Comparison of ENCODE assay signal across 8 mouse cellular contexts in the genomic region with DNA sequence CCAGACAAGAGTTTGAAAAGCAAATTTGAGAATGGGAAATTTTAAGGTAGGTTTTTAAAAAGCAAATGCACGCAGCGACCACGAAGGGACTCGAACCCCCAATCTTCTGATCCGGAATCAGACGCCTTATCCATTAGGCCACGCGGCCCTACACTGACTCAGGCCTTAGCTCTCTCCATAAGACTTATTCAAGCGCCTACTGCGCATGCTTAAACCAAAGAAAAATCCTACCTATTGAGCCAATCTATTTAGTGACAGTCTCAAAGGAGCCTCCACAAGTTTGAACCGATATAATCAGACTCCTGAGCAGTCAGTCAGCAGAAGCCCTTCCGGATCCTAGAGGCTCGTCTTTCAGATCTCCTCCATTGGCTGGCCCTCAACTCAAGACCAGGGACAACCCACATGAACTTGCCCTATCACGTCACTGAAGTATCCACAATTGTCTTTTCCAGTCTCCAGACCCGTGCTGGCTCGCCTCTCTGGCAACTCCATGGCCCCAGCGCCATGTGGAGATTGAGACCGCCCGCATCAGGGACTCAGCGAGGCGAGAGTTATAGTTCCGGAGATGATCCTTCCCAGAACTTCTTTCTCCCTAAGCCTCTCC. TPM values are rescaled to one million over a fixed set of nuclear protein-coding genes. Genes with fewer than 3 reads are reported as not detected.
DNase-seq lines count a peak whose midpoint lies in the region; ATAC-seq and TF ChIP-seq lines count a peak whose summit lies in the region.

No protein-coding gene starts in this region.

- no peaks in the 10 kb centered on the region for H3K27me3 ChIP-seq in MEL (ENCODE audit: control insufficient read depth in 1 of 2, insufficient read depth in 2 of 2, low read length in 2 of 2)
- no peaks in the 10 kb centered on the region for H3K27me3 ChIP-seq in lung, embryonic 15.5 days

- peak overlapping the region; percentile 82 for H3K4me2 ChIP-seq in lung, embryonic 15.5 days

- TF ChIP-seq RAD21 in MEL (IDR thresholded peaks at IDR 0.05; ENCODE audit: low read depth, low read length): no peak

- peak; percentile 94 for DNase-seq in MEL (ENCODE audit: low read depth, low spot score)
- DNase-seq in cerebellum, adult 8-10 months: peak; percentile 98
- DNase-seq in forelimb bud, embryonic 11.5 days (ENCODE audit: low read depth, low spot score): peak; percentile 92
- DNase-seq in layer of hippocampus, adult 9-10 months (ENCODE audit: low spot score): peak; percentile 99
- peak; percentile 69 to 82 for DNase-seq in thymus, adult 18-20 months

- TF ChIP-seq POLR2A in MEL (IDR thresholded peaks at IDR 0.05; ENCODE audit: control insufficient read depth in 1 of 2, insufficient read depth in 1 of 2, low read depth in 1 of 2, low read length in 2 of 2, poor library complexity in 1 of 2): peak in 1 of 2 experiments; percentile 64; a peak in 3 of 4 replicates
- TF ChIP-seq POLR2A in olfactory bulb, adult 2 months (IDR thresholded peaks at IDR 0.05; ENCODE audit: insufficient read depth, low read depth, low read length): no peak

- H3K9ac ChIP-seq in MEL (ENCODE audit: control insufficient read depth, low read depth, low read length, poor library complexity, severe bottlenecking): peak overlapping the region; percentile 71
- H3K9ac ChIP-seq in lung, embryonic 15.5 days: peak overlapping the region; percentile 68

- no peak for TF ChIP-seq CTCF in MEL (IDR thresholded peaks at IDR 0.05 in 2 of 3, conservative IDR thresholded peaks at IDR 0.05 in 1 of 3; ENCODE audit: control insufficient read depth in 1 of 3, insufficient read depth in 1 of 3, low read depth in 2 of 3, low read length in 3 of 3, poor library complexity in 1 of 3, severe bottlenecking in 1 of 3)
- TF ChIP-seq CTCF in olfactory bulb, adult 2 months (IDR thresholded peaks at IDR 0.05; ENCODE audit: insufficient read depth, low read depth, low read length): no peak

- peaks cover 3% of the 10 kb centered on the region; the same call in 1 of the 2 replicates for H3K79me2 ChIP-seq in MEL (ENCODE audit: control insufficient read depth, insufficient read depth, low read length, poor library complexity)

- ATAC-seq in hematopoietic stem cell, adult 5-6 weeks (replicated peaks in 1 of 2; ENCODE audit: insufficient read depth in 1 of 2, low FRiP score in 2 of 2, low TSS enrichment in 1 of 2, low read depth in 1 of 2, poor library complexity in 2 of 2, severe bottlenecking in 2 of 2): peak; percentile 38 to 39
- peak; percentile 70 for ATAC-seq in lung, embryonic 15.5 days (ENCODE audit: borderline replicate concordance, extremely low read depth, low FRiP score, low TSS enrichment)

- peaks cover 0 to 15% of the 10 kb centered on the region in 2 experiments; a peak in 2 of 4 replicates for H3K4me1 ChIP-seq in MEL (ENCODE audit: control insufficient read depth in 1 of 2, insufficient read depth in 2 of 2, low read length in 2 of 2)
- peaks cover 14% of the 10 kb centered on the region for H3K4me1 ChIP-seq in lung, embryonic 15.5 days
- H3K4me1 ChIP-seq in olfactory bulb, adult 2 months (ENCODE audit: control insufficient read depth, insufficient read depth, low read length): peaks cover 3% of the 10 kb centered on the region; the same call in 1 of the 2 replicates

- no peak for TF ChIP-seq EP300 in MEL (IDR thresholded peaks at IDR 0.05; ENCODE audit: low read depth in 1 of 2, low read length in 2 of 2)

- H3K36me3 ChIP-seq in MEL (ENCODE audit: control insufficient read depth in 1 of 2, insufficient read depth in 2 of 2, low read length in 2 of 2): peaks cover 0 to 5% of the 10 kb centered on the region in 2 experiments; a peak in 2 of 4 replicates
- no peaks in the 10 kb centered on the region for H3K36me3 ChIP-seq in lung, embryonic 15.5 days

- peak overlapping the region; percentile 70 to 93 for H3K4me3 ChIP-seq in MEL (ENCODE audit: control insufficient read depth in 1 of 2, insufficient read depth in 1 of 2, low read depth in 2 of 2, low read length in 2 of 2)
- H3K4me3 ChIP-seq in lung, embryonic 15.5 days: peak overlapping the region; percentile 62
- peak overlapping the region; percentile 95 for H3K4me3 ChIP-seq in olfactory bulb, adult 2 months (ENCODE audit: insufficient read depth, low read depth, low read length)

- WGBS in lung, embryonic 15.5 days: under 1% methylated on average over 22 of the region's 22 CpGs
- WGBS in olfactory bulb, adult 2 months: under 1% methylated on average over 22 of the region's 22 CpGs

- H3K27ac ChIP-seq in MEL (ENCODE audit: control insufficient read depth, low read depth, low read length): peak overlapping the region; percentile 72
- peak overlapping the region; percentile 85 for H3K27ac ChIP-seq in lung, embryonic 15.5 days
- peak overlapping the region; percentile 62 for H3K27ac ChIP-seq in olfactory bulb, adult 2 months (ENCODE audit: insufficient read depth, low read depth, low read length)

- H3K9me3 ChIP-seq in MEL (replicated peaks; ENCODE audit: insufficient read depth, low read length): no peaks in the 10 kb centered on the region
- H3K9me3 ChIP-seq in lung, embryonic 15.5 days: no peaks in the 10 kb centered on the region

TF ChIP-seq in MEL, 35 proteins besides CTCF, POLR2A, EP300 and RAD21:
- TF ChIP-seq ETS1 (IDR thresholded peaks at IDR 0.05; ENCODE audit: low read depth, low read length) (no peak), GATA1 (IDR thresholded peaks at IDR 0.05; ENCODE audit: low read depth, low read length) (peak; percentile 34; the same call in 1 of the 2 replicates), TBP (IDR thresholded peaks at IDR 0.05; ENCODE audit: low read depth, low read length) (peak; percentile 100), TAL1 (IDR thresholded peaks at IDR 0.05; ENCODE audit: low read length) (peak; percentile 14; the same call in 1 of the 2 replicates)

RNA-seq across cellular contexts. Expression of gene Zfp213, which starts 13.7 kb away (rescaled TPM):
- total RNA-seq in MEL (2012; rRNA removed): 3.4 and 3.8 TPM in 2 replicates
- polyA plus RNA-seq in MEL (2012; ENCODE audit: insufficient read depth in 1 of 2, insufficient read length in 2 of 2, low read depth in 1 of 2, low replicate concordance in 2 of 2, missing spikeins in 1 of 2): 1 to 10 TPM in 1 of 2 experiments, not detected in 1; 3.0 TPM
- 6.4 and 11.4 TPM in 2 replicates for total RNA-seq in hematopoietic stem cell, adult 5-6 weeks (2017)
- 20.9 and 21.5 TPM in 2 replicates for polyA plus RNA-seq in lung, embryonic 15.5 days (2015; fragmentation: Nextera tagmentation; extraction: Ambion mirVana)
- polyA plus RNA-seq in olfactory bulb, adult 2 months (2012; ENCODE audit: insufficient read depth, insufficient read length, low replicate concordance, missing spikeins): not detected in 2 replicates

RNA-seq across cellular contexts. Expression of gene Zfp13, which starts 49.0 kb away (rescaled TPM):
- total RNA-seq in MEL (2012; rRNA removed): 0.08 and 0.16 TPM in 2 replicates
- polyA plus RNA-seq in MEL (2012; ENCODE audit: insufficient read depth in 1 of 2, insufficient read length in 2 of 2, low read depth in 1 of 2, low replicate concordance in 2 of 2, missing spikeins in 1 of 2): under 1 TPM in 1 of 2 experiments, not detected in 1; 0.38 TPM
- 0.25 TPM in 1 of 2 replicates, not detected in the other for total RNA-seq in hematopoietic stem cell, adult 5-6 weeks (2017)
- polyA plus RNA-seq in lung, embryonic 15.5 days (2015; fragmentation: Nextera tagmentation; extraction: Ambion mirVana): 15.0 and 15.3 TPM in 2 replicates
- polyA plus RNA-seq in olfactory bulb, adult 2 months (2012; ENCODE audit: insufficient read depth, insufficient read length, low replicate concordance, missing spikeins): not detected in 2 replicates

RNA-seq across cellular contexts. Expression of gene Zscan10, which starts 50.4 kb away (rescaled TPM):
- total RNA-seq in MEL (2012; rRNA removed): not detected in 2 replicates
- under 1 TPM in 1 of 2 experiments, not detected in 1; 0.08 TPM for polyA plus RNA-seq in MEL (2012; ENCODE audit: insufficient read depth in 1 of 2, insufficient read length in 2 of 2, low read depth in 1 of 2, low replicate concordance in 2 of 2, missing spikeins in 1 of 2)
- total RNA-seq in hematopoietic stem cell, adult 5-6 weeks (2017): not detected in 2 replicates
- polyA plus RNA-seq in lung, embryonic 15.5 days (2015; fragmentation: Nextera tagmentation; extraction: Ambion mirVana): 0.18 and 0.40 TPM in 2 replicates
- not detected in 2 replicates for polyA plus RNA-seq in olfactory bulb, adult 2 months (2012; ENCODE audit: insufficient read depth, insufficient read length, low replicate concordance, missing spikeins)

Comparison
In these comparisons a context has a peak if more than half of its experiments do, and no peak if none do; other contexts are left out.
1. Peak in every context shown above with its lines: DNase-seq, ATAC-seq, H3K4me3 ChIP-seq and H3K27ac ChIP-seq.
2. RNA of gene Zfp13, which starts 49.0 kb away (polyA plus RNA-seq): 15.0 to 15.3 TPM in lung, embryonic 15.5 days; 0.38 TPM in MEL and not detected in olfactory bulb, adult 2 months; every median in the first group is over 10 times any median in the second.